Mouse (Mus musculus) ES-E14 (cell line): ENCODE measurements at regions not wholly inside any gene's neighbourhood (a gene's known extent, or its start where the extent isn't known, plus 50 kb on each side); places are given as distances from the start of the nearest gene placed in this dataset.

Experiments
- MAFK ChIP-seq: IDR thresholded peaks from 2 replicates; pipeline ENCODE4 v1.6.1; 2014; ENCODE audit warnings: mild to moderate bottlenecking, low read depth, low read length, inconsistent platforms; ENCODE audit not compliant: insufficient read depth
- ZC3H11A ChIP-seq: IDR thresholded peaks from 2 replicates; pipeline ENCODE4 v1.6.1; 2012; ENCODE audit warnings: low read depth, mild to moderate bottlenecking, inconsistent platforms, low read length, borderline replicate concordance

DNA sequence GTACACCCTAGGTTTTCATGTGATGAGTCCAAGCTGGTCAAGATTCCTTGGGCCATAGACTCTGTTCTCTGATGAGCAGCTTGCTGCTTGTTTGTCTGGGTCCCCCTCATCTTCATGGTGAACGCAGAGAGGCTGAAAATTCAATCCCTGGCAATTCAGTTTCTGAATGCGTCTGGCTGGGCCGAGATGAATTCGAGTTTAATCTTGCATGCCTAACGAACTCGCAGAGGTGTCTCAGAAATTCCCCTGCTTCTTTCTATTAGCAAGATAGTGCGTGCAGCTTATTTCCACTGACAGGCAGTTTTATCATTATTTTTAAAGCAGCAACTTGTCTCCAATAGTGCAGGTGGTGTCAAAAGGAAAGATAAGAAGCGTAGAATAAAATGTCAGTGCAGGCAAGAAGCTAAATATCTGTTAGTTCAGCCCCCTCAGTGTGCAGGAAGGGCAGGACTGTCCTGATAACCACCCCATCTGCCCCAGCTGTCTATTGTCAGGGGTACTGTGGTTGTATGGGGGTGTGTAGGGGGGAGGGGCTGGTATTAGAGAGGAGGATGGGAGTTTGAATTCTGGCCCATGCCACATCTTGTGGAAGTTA is 86.5 kb upstream of the Gpr139 start:
- TF ChIP-seq MAFK (no peak), ZC3H11A (no peak)
